8 mouse cellular contexts compared by ENCODE assay signal in the genomic region with DNA sequence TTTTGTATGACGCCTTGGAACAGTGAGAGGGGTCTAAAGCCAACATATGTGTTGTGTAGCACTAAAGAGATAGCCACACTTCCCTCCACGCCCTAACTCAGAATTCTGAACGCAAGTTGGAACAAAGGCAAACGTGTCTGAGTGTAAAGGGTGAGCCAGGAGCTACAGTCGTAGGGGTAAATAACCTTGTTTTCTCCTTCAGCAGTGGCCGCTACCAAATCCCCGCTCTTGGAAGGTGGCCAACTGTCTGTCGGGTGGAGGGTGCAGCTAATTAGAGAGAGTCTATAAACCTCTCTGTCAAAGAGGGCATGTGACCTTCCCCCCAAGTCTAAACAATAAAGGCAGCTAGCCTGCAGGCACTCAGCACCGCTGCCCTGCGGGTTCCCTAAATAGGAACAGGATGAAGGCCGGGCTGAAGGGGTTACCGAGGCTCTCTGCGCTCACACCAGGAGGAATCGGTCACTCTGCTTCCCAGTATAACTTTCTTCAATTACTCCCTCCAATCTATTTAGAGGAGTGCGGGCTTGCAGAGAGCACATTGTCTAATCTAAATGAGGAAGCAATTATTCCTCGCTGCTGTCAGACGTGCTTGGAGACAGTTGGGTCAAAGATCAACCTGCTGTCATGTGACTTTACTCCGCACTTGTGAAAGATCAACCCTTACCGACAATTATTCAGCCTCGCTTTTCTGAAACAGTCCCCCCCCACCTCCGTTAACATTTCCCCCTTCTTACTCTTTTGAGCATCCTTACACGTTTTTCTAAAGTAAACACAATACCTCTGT.
DNase-seq lines count a peak whose midpoint lies in the region; ATAC-seq and TF ChIP-seq lines count a peak whose summit lies in the region.

No protein-coding gene starts in this region.

- peak overlapping the region; percentile 94 for H3K27ac ChIP-seq in embryonic facial prominence, embryonic 12.5 days
- peak overlapping the region; percentile 99 for H3K27ac ChIP-seq in heart, embryonic 12.5 days (ENCODE audit: poor library complexity, severe bottlenecking)
- peak overlapping the region; percentile 81 for H3K27ac ChIP-seq in kidney, embryonic 14.5 days (ENCODE audit: low read depth, low read length)
- H3K27ac ChIP-seq in liver, postnatal 0 days (ENCODE audit: low read depth): peak overlapping the region; percentile 88
- H3K27ac ChIP-seq in testis, adult 2 months (ENCODE audit: control insufficient read depth, insufficient read depth, low read depth, low read length): peak overlapping the region; percentile 68

- H3K4me1 ChIP-seq in embryonic facial prominence, embryonic 12.5 days: peaks cover 28% of the 10 kb centered on the region
- peaks cover 33% of the 10 kb centered on the region for H3K4me1 ChIP-seq in heart, embryonic 12.5 days (replicated peaks)
- peaks cover 23% of the 10 kb centered on the region for H3K4me1 ChIP-seq in kidney, embryonic 14.5 days (ENCODE audit: control insufficient read depth, insufficient read depth, low read length)
- peaks cover 24% of the 10 kb centered on the region for H3K4me1 ChIP-seq in liver, postnatal 0 days (ENCODE audit: insufficient read depth)
- peaks cover 21% of the 10 kb centered on the region for H3K4me1 ChIP-seq in testis, adult 2 months (ENCODE audit: control insufficient read depth, insufficient read depth, low read length)

- peak overlapping the region; percentile 24; the same call in 1 of the 2 replicates for H3K9ac ChIP-seq in embryonic facial prominence, embryonic 12.5 days
- H3K9ac ChIP-seq in heart, embryonic 12.5 days: peak overlapping the region; percentile 64
- peak overlapping the region; percentile 55; the same call in 1 of the 2 replicates for H3K9ac ChIP-seq in kidney, embryonic 14.5 days (ENCODE audit: low read depth, low read length)
- peak overlapping the region; percentile 36 for H3K9ac ChIP-seq in liver, postnatal 0 days (replicated peaks)

- H3K4me2 ChIP-seq in embryonic facial prominence, embryonic 12.5 days (replicated peaks): peak overlapping the region; percentile 54
- H3K4me2 ChIP-seq in heart, embryonic 12.5 days: peak overlapping the region; percentile 70
- peak overlapping the region; percentile 71 for H3K4me2 ChIP-seq in kidney, embryonic 14.5 days (replicated peaks; ENCODE audit: low read depth, low read length)
- H3K4me2 ChIP-seq in liver, postnatal 0 days (ENCODE audit: low read depth, low read length): peak overlapping the region; percentile 81

- H3K36me3 ChIP-seq in embryonic facial prominence, embryonic 12.5 days: no peaks in the 10 kb centered on the region
- peaks cover 3% of the 10 kb centered on the region; the same call in 1 of the 2 replicates for H3K36me3 ChIP-seq in heart, embryonic 12.5 days
- no peaks in the 10 kb centered on the region for H3K36me3 ChIP-seq in kidney, embryonic 14.5 days (ENCODE audit: control insufficient read depth, insufficient read depth, low read length)
- H3K36me3 ChIP-seq in liver, postnatal 0 days (replicated peaks; ENCODE audit: insufficient read depth, low read length): no peaks in the 10 kb centered on the region
- H3K36me3 ChIP-seq in testis, adult 2 months (ENCODE audit: control insufficient read depth, insufficient read depth, low read length): no peaks in the 10 kb centered on the region

- under 1% methylated on average over 22 of the region's 22 CpGs for WGBS in embryonic facial prominence, embryonic 12.5 days
- under 1% methylated on average over 22 of the region's 22 CpGs for WGBS in heart, embryonic 12.5 days
- WGBS in kidney, embryonic 14.5 days: under 1% methylated on average over 22 of the region's 22 CpGs
- WGBS in liver, postnatal 0 days (ENCODE audit: insufficient replicate concordance): under 1% methylated on average over 22 of the region's 22 CpGs

- no peak for TF ChIP-seq CTCF in liver, postnatal 0 days (IDR thresholded peaks at IDR 0.05; ENCODE audit: low read depth)
- no peak for TF ChIP-seq CTCF in testis, adult 2 months (IDR thresholded peaks at IDR 0.05; ENCODE audit: control insufficient read depth, insufficient read depth, insufficient replicate concordance, low read depth, low read length)

- ATAC-seq in embryonic facial prominence, embryonic 12.5 days (ENCODE audit: insufficient number of reproducible peaks, insufficient read depth, low FRiP score, low TSS enrichment): peak; percentile 48
- peak; percentile 52 for ATAC-seq in heart, embryonic 12.5 days (ENCODE audit: insufficient number of reproducible peaks, low FRiP score)
- peak; percentile 73 for ATAC-seq in kidney, embryonic 14.5 days (ENCODE audit: low FRiP score, low TSS enrichment)
- peak; percentile 78 for ATAC-seq in liver, postnatal 0 days

- no peak for TF ChIP-seq EP300 in liver, postnatal 0 days (IDR thresholded peaks at IDR 0.05; ENCODE audit: low read depth)

- no peaks in the 10 kb centered on the region for H3K9me3 ChIP-seq in embryonic facial prominence, embryonic 12.5 days
- 0 out of 2 replicates have a peak, but pooled peaks cover 2% of the 10 kb centered on the region for H3K9me3 ChIP-seq in heart, embryonic 12.5 days (replicated peaks)
- no peaks in the 10 kb centered on the region; the same call in 1 of the 2 replicates for H3K9me3 ChIP-seq in kidney, embryonic 14.5 days (ENCODE audit: control insufficient read depth, low read length)
- H3K9me3 ChIP-seq in liver, postnatal 0 days (ENCODE audit: low read length): no peaks in the 10 kb centered on the region

- no peak for TF ChIP-seq POLR2A in testis, adult 2 months (IDR thresholded peaks at IDR 0.05; ENCODE audit: control insufficient read depth, low read depth, low read length)

- H3K4me3 ChIP-seq in embryonic facial prominence, embryonic 12.5 days: peak overlapping the region; percentile 12; the same call in 1 of the 2 replicates
- H3K4me3 ChIP-seq in heart, embryonic 12.5 days: peak overlapping the region; percentile 48
- H3K4me3 ChIP-seq in kidney, embryonic 14.5 days (ENCODE audit: low read length): peak overlapping the region; percentile 38
- H3K4me3 ChIP-seq in liver, postnatal 0 days (ENCODE audit: low read depth, low read length): peak overlapping the region; percentile 37
- H3K4me3 ChIP-seq in testis, adult 2 months (ENCODE audit: control insufficient read depth, low read depth, low read length): peak overlapping the region; percentile 3

- DNase-seq in 416B (ENCODE audit: low read depth) (peak; percentile 21), adipocyte (ENCODE audit: low spot score) (peak; percentile 78)
- DNase-seq in liver, postnatal 0 days: peak; percentile 55
- peak; percentile 74 for DNase-seq in neural tube, embryonic 10.5 days (ENCODE audit: extremely low spot score, low spot score)

- no peaks in the 10 kb centered on the region for H3K27me3 ChIP-seq in embryonic facial prominence, embryonic 12.5 days
- H3K27me3 ChIP-seq in heart, embryonic 12.5 days (replicated peaks): no peaks in the 10 kb centered on the region
- H3K27me3 ChIP-seq in kidney, embryonic 14.5 days (ENCODE audit: control insufficient read depth, insufficient read depth, low read length): no peaks in the 10 kb centered on the region
- H3K27me3 ChIP-seq in liver, postnatal 0 days (ENCODE audit: insufficient read depth, low read length): no peaks in the 10 kb centered on the region
- H3K27me3 ChIP-seq in testis, adult 2 months (ENCODE audit: control insufficient read depth, insufficient read depth, low read length): no peaks in the 10 kb centered on the region

Comparison
In these comparisons a context has a peak if more than half of its experiments do, and no peak if none do; other contexts are left out.
1. Peak in every context shown above with its lines: DNase-seq, ATAC-seq, H3K4me3 ChIP-seq and H3K27ac ChIP-seq.
2. DNase-seq: peak in every context shown above with its lines; median percentile 78 in adipocyte; 74 in neural tube, embryonic 10.5 days; 55 in liver, postnatal 0 days; 21 in 416B.